Mouse (Mus musculus) ES-CJ7 (cell line): ENCODE results near the gene Arhgef25.
"Not testable (repeated sequence)": the region's sequence is repeated elsewhere in the genome, so short reads cannot be mapped to it uniquely, and the experiment has no call there.

Experiments used
- DNase-seq: peaks from one replicate; pipeline ENCODE4 v3.0.0; 2011; ENCODE audit warnings: low read depth, low spot score

Arhgef25 gene

DNA sequence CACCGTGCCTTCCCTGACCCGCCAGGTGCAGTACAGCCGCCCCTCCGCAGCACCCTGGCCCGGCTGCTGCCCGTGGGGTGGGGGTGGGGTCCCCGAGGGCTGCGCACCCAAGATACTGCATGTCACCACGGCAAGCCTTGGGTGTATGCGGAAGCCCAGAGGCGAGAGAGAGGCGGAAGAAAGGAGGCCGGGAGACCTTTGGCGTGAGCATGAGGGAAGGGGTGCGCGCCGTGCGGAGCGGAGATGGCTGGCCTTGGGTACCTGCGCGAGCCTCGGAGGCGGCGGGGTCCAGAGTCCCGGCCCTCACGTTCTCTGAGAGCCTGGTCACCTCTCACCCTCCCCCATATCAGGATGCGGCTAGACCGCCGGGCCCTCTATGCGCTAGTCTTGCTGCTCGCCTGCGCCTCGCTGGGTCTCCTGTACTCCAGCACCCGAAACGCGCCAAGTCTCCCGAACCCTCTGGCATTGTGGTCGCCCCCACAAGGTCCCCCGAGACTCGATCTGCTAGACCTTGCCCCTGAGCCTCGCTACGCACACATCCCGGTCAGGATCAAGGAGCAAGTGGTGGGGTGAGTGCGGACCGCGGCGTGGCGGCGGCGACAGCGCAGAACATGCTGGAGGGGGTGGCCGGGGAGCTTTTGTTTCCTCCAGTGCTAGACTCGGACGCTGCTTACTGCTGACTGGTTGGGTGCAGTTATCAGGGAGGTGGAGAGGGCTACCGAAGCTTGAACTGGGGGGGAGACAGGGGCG lies 24.1 kb downstream of the Arhgef25 start:
- peak; percentile 77 for DNase-seq

DNA sequence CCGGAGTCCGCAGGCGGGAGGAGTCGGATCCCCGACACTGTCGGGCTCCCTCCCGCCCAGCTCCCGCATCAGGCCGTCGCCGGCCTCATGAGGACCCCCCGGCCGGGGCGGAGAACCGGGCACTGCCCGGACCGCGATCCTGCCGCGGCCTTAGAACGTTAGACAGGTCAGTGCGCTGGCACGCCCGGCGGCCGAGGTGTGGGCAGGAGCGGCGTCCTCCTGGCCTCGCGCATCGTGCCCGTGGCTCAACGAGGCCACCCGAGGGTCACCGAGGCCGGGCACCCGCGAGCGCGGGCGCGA lies 24.6 kb downstream of the Arhgef25 start:
- DNase-seq = no peak

DNA sequence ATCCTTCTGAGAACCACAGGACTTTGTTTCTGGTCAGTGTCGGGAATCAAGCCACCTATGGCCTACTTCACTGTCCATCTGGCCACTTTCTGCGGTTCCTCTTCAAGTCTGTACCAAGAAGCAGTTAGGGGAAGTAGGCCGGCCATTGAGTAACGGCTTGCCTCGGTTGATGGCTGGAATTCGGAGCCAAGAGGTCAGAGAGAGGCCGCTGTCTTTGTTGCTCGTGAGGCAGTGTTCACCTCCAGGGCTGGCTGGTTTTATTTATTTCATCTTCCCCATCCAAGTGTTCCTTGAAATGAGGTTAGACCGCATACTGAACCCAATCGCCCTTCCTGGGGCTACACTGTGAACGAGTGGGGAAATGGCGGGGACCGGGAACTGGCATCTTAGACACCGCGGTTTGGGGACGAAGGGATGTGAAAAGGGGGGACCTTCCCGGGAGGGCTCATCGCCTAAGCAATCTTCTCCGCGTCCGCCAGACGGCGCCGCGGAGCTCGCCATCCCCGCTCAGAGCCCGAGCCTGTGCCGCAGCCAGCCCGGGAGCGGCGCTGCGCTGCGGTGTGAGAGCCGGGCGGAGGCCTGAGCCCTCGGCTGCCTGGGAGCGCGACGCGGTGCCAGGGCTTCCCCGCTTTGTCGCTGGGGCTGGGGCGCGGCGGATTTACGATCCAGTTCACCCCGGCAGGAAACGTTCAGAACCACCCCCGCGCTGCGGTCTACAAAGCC lies 25.1 kb downstream of the Arhgef25 start, which contains the start of gene B4galnt1:
Gene B4galnt1, plus strand, starts transcription at position 595 of the 723 bp plus-strand sequence.
- DNase-seq = peak; percentile 85

DNA sequence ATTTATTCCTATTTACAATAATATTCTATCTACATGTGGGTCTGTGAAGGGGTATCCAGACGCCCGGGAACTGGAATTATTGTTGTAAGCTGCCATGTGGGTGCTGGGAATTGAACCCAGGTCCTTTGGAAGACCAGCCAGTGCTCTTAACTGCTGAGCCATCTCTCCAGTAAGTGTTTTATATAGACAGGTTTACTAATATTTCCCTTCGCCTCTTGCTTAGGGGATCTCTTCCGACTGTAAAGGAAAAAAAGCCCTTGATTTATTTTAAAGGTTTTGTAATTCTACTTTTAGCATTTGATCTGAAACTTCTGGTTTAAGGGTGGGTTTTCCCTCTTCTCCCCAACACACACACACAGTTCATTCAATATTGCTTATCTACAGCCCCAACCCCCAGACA lies 25.7 kb downstream of the Arhgef25 start:
- DNase-seq = no peak

DNA sequence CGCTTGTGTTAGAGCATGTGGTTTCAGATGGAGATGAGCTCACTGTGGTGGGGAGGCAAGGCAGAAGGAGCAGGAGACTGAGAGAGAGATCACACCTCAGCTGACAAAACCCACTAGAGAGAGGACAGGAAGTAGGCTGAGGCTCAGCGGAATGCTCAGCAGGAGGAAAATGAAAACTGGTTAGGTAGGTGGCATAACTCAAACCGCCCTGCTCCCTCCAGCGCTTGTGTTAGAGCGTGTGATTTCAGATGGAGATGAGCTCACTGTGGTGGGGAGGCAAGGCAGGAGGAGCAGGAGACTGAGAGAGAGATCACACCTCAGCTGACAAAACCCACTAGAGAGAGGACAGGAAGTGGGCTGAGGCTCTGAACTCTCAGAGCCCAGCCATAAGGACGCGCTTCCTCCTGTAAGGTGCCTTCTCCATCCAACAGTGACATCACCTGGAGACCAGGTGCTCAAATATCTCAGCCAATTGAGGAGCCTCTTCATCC lies 27.1 kb downstream of the Arhgef25 start:
- DNase-seq = not testable (repeated sequence)

DNA sequence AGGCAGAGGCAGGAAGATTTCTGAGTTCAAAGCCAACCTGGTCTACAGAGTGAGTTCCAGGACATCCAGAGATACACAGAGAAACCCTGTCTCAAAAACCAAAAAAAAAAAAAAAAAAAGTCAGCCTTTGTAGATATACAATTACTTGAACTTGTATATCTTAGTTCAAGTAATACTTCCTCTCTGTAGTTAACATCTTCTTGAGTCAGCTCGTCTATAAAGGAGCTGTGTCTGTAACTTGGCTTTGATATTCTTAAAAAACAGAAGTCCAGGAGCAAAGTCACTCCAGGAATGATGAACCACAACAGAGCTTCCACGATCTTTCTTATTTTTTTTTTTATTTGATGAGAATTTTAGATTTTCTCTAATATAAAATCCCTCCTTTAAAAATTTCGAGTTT lies 29.2 kb downstream of the Arhgef25 start:
- no peak for DNase-seq

DNA sequence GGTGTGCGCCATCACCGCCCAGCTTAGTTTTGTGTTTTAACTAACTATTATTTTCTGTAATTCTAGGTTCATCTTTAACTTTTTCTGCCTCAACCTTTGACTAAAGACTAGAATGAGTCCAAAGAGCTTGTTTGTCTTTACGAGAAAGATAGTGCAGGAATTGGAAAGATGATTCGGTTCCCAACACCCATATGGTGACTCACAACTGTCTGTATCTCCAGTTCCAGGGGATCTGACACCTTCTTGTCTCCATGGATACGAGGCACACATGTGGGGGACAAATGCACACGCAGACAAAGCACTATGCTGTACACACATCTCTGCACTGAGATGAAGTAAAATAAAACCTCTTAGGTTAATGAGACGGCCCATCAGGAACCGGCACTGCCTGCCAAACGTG lies 29.8 kb downstream of the Arhgef25 start:
- DNase-seq = no peak

DNA sequence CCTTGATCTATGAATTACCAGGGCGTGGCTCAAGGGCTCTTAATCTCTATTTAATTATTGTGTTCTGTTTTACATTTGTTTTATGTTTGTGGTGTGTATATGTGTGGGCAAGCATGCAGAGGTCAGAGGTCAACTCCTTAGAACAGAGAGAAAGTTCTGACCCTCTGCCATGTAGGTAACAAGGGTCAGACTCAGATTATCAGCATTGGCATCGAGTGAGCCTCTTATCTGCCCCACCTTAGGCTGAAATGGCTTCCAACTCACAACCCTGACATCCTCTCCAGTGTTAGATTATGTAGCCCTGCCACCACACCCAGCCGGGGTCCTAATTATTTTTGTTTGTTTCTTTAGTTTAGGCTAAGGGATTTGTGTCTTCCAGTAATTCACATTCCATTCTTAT lies 31.4 kb downstream of the Arhgef25 start:
- DNase-seq = no peak

DNA sequence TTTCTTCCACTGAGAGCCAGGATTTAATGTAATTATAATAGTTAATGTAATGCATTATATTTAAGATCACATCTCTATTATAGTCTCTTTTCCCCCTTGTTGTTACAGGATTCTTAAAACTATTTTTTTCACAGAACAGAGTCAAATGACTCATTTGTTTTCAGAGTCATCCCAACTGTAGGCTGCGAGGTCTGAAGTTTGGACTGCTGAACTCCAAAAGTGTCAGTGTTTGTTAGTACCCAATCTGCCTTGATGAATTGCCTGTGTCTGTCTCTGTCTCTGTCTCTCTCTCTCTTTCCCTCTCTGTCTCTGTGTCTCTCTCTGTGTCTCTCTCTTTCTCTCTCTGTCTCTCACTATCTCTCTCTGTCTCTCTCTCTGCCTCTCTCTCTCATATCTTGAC lies 33.4 kb downstream of the Arhgef25 start:
- DNase-seq = no peak

DNA sequence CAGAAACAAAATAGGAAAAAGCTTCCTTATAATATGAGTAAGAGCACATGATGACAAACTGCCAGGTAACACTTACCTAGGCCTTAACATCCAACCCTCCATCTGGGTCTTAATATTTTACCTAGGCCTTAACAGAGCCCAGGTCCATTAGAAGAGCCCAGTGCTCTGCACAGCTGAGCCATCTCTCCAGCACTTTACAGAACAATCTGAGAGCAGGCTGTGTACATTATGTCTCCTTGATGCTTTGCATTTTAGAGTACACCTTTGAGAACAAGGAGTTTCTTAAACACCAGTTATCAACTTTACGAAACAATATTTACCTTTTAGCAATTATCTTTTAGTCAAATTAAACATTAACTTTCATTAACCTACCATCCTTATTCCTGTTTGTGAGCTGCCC lies 33.8 kb downstream of the Arhgef25 start:
- DNase-seq = no peak

DNA sequence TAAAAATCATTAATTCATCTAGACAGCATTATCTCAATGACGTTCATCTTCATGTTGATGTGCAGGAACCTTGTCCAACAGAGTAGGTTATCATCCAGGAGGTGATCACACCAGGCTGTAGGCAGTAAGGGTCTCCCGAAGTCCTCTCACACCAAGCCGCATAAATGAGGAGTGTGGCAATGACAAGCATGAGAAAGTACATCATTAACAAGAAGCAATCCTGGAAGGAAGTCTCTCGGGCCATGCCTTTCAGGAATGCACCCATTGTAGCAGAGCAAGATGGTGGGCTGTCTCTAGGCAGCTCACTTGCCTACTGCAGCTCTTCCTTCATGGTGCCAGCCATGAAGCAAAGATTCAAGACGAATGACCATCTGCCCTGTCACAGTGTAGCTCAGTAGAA lies 35.2 kb downstream of the Arhgef25 start:
- no peak for DNase-seq

DNA sequence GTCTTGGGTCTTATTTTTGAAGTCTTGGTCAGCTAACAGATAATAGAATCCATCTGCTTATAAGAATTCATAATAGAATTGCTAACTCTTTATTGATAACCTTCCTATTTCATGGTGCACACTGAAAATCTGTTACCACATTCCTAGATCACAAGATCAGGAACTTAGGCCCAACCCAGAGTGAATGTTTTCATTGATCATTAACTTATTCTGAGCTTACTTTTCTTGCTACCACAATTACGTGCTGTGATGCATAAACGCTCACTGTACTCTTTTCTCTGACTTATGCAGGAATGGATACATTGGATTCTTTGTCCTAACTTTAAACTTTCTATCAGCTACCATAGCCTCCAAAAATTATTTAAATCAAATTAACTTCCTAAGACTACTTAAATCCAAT lies 35.6 kb downstream of the Arhgef25 start:
- no peak for DNase-seq

DNA sequence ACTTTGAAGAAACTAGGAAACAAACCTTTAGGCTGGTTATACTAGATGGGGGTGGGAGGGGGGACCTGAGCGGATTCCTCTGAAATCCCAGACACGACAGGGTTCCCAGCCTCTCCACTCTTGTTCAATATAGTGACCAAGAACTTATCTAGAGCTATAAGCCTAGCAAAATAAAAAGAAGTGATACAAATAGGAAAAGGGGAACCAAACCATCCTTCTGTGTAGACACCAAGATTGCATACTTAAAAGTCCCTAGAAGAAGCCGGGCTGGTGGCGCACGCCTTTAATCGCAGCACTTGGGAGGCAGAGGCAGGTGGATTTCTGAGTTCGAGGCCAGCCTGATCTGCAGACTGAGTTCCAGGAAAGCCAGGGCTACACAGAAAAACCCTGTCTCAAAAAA lies 36.6 kb downstream of the Arhgef25 start:
- DNase-seq = no peak

DNA sequence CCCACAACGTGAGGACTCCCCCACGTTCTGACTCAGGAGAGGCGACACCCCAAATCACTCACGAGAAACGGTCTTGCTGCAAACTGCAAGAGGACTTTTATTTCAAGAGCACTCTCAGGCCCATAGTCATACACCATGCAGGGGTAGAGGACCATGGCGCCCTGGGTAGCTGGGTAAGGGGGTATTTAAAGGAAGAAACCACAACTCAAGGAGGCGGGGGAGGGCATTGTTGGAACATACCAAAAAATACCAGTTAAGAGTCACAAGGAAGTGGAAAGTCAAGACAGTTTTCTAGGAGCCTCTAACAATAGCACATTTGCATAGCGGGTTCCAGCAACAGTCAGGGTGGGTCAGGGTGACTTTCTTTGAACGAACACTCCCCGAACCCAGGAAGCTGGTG lies 37.3 kb downstream of the Arhgef25 start:
- peak; percentile 77 for DNase-seq

DNA sequence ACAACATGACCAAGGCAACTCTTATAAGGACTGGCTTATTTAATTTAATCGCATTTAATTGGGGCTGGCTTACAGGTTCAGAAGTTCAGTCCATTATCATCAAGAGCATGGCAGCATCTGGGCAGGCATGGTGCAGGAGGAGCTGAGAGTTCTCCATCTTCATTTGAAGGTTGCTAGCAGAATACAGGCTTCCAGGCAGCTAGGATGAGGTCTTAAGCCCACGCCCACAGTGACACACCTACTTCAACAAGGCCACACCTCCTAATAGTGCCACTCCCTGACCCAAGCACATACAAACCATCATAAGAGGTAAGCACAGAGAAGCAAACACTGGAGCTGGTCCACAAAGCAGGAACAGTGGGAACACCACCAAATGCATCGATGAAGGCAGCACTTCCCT lies 38.6 kb downstream of the Arhgef25 start:
- DNase-seq = not testable (repeated sequence)

DNA sequence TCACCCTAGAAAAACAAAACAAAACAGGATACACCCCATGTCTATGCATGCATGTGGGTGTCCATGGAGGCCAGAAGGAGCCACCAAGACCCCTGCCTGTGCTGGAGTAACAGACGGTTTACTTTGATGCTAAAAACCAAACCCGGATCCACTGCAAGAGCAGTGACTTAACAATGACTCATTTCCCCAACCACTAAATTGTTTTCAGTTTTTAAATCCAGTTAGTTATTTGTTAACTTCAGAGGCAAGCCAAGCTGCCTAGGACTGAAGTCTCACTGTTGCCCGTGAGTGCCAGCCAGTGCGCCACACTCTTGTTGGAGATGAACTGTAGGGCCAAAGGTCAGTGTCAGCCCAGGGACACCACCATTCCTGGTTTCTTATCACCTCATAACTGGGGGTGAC lies 39.4 kb downstream of the Arhgef25 start:
- no peak for DNase-seq

DNA sequence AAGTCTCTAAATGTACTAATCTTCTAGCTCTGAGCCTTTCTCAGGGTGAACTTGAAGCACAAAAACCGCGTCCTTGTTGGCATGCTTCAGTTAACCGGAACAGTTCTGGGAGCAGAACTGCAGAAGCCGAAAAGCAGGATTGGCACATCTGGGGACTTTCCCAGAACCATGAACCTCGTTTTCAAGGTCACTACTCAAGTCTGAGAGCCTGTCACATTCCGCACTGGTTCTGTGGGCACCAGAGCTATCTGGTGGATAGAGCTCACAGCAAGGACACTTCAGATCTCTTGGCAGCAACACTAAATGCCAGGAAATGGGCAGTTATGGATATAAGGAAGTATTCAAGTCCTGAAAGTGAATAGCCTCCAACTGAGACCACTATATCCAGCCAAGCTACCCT lies 42.7 kb downstream of the Arhgef25 start:
- peak; percentile 65 for DNase-seq

DNA sequence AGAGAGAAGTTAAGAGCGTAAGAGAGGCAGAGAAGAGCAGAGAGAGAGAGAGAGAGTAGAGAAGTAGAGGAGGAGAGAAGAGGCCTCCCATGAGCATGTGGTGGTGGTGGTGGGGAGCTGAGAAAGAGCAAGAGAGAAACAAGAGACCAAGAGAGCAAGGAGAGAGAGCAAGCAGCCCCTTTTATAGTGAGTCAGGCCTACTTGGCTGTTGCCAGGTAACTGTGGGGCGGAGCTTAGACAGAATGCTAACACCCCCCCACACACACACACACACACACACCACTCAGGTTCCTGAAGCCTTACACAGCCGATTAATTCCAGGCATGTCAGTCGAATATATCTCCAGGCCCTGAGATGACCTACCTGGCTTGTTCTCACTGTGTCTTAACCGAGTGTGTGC lies 44.6 kb downstream of the Arhgef25 start:
- DNase-seq = no peak

DNA sequence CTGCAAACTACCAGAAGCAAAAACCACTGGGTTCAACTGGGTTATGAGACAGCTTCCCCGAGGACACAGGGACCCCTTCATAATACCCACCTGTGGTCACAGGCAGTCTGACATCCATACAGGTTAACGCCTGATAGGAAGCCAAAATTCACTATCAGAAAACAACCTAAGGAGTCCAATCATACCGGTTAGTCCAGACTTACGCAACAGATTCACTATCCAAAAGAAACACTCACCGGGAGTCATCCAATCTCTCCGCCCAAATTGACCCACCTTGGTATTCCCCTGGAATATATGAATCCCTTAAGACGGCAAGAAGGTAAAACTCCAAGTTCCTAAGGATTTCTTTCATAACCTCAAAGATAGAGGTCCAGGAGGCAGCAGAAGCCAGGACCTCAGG lies 45.3 kb downstream of the Arhgef25 start:
- DNase-seq = no peak

DNA sequence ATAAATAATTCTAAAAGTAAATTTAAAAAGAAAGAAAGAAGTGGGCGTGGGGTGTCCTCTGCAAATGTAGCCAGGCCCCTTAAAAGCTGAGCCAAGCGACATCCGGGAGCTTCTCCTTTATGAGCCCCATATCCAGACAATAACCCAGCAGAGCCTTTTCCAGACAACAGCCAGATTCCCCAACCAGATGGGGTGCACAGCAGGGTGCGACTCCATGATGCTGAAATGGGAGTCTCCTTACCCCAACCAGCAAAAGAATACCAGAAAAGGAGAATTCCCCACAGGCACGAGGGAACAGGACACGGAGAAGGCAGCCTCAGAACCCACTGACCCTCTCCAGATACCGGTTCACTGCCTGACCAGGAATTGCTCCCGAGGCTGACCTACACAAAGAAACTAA lies 46.7 kb downstream of the Arhgef25 start:
- DNase-seq = no peak

DNA sequence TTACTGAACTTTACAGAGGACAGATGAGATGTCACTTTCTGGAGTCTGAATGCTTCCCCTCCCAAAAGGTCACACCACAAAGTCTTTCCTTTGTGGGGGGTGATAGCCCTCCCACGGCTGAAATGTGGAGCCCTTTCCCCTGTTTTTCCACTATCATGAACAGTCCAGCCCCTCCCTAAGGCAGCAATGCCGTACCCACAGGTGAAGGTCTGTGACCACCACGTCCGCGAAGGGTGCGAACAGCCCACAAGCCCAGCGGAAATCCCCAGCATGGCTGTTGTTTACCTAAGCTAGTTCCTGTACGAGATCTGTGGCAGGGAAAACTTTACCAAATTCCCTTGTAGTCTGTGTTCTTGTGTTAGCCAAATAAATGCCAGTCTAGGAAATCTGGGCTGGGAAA lies 48.4 kb downstream of the Arhgef25 start:
- no peak for DNase-seq

DNA sequence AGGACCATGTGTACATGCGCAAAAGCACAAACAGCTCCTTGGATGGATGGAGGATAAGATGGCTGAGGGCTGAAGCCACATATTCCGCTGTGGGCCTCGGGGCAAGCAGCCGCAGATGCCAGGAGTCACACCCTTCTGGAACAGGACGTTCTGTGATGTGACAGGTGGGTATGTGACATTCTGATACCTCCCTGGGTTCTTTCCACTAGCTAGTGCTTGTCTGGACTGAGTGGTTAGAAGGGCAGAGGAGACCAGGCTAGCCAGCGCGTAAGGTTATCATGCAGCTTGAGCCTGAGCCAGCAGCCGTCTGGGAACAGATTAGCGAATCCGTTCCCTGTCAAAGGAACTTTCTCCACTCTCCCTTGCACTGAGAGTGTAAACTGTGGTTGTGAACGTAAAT lies 48.9 kb downstream of the Arhgef25 start:
- no peak for DNase-seq
